Mouse (Mus musculus) cerebellum, postnatal 36 days (tissue): ENCODE data around the gene Calml3.
A peak's percentile ranks its signal among the peaks of the same experiment; 100 is the strongest.

Experiments
- DNase-seq, 2 experiments: peaks; one replicate each; pipeline ENCODE4 v3.0.0; 2021 to 2022; ENCODE audit warnings: mixed read lengths in 2 of 2

Gene Calml3

DNA sequence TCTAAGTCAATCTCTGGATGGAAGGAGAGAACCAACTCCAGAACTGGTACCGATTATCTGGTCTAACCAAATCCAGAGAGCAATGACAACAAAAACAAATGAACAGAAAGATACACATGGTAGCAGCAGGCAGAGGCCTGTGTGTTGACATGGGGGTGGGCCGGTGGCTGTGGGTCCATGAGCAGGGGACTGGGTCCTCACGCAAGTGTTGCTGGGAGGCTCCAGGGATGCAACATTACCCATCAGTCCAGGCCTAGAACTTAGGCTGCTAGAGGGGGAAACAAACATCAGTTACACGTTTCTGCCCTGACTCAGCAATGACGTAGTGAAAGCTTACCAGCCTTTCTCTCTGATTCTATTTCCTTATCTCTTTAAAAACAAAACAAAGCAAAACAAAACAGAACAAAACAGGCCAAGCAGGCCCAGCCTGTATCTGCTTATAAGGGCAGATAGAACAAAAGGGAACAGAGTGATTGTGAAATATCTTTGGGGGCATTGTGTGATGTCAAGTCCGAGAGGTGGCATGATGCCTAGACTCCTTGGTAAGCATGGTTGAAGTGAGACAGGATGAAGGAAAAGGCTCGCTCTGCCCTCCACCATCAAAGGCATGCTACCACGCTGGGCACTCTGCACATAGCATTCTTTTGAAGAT, 24.4 kb downstream of the Calml3 start:
- no peak for DNase-seq

DNA sequence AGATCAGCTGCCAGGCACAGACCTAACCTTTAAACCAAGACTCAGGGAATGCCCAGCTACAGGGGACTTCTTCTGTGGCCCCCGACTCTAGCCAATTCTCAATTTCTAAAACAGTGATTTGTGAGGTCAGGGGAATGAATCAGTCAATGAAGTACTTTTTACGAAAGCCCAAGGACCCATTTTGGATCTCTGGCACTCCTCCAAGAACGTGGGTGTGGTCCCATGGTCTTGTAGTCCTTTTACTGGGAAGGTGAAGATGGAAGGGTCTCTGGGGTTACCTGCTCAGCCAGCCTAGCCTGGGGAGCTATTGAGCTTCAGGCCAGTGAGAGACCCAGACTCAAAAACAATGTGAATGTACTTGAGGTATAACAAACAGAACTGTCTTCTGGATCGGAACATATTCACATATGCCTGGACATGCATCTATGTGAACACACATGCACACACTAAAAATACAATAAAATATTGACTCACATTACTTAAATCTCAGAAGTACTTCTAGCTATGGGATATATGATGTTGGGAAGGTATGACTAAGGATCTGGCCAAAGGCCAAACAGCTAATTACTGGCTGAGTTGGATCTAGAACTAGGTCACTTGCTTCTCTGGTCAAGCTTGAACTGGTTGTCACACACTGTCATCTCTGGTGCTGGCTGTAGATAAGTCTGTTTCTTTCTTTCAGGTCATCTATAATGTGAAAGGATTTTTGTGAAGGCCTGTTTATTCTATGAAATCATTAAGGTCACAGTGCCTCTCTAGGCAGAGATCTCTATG, 25.3 kb downstream of the Calml3 start:
- DNase-seq: peak; percentile 16 to 23

DNA sequence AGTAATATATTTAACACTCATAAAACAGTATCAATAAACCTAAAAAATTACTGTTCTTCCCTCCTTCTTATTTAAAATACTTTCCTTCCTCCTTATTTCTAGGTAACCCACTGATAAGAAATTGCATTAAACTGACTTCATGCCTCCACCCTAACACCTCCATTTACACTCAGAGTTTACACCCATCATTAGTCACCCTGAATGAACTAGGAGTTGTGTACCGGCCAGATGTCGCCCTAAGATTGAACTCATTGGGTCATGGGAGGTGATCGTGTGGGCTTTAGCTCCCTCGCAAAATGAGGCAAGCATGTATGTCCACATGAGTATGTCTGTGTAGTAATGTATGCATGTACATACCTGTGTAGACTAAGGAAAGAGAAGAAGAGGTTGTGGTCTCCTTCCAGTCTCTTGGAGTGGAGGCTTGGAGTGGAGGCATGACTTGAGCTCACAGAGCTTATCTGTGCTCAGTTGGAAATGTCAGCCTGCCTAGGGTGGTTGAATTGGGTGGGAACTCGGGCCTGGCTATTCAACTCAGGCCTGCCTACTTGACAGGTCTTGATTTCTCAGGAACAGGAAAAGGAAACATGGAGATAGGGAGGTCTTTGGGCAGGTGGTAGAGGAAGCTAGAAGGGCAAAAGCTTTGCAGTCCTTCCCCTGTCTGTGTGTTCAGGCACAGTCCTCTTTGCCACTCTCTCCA, 26.8 kb downstream of the Calml3 start:
- no peak for DNase-seq

- peak; percentile 58 to 60 for DNase-seq
Observed at GRCm38 (mm10) chr13:3776446-3776845, 27.7 kb downstream of the Calml3 start.

DNA sequence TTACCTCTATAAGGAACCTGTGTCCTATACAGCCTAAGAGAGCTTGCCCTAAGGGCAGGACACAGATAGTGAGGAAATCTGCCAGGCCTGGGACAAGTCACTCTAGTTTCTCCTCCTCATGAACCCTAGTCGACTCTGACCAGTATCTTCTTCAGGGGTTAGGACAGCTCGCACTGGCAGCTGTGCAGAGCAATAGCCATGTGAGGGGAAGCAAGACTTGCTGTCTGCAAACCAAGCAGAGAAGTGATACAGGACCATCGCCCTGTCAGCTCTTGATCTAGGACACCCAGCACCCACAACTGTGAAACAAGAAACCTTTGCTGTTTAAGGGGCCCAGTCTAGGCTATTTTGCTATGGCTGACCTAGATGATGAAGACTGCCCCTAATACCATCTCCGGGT, 29.1 kb downstream of the Calml3 start:
- no peak for DNase-seq

GRCm38 (mm10) chr13:3774280-3774679, 29.8 kb downstream of the Calml3 start:
- peak in 1 of 2 experiments; percentile 34 for DNase-seq

- no peak for DNase-seq
Observed at GRCm38 (mm10) chr13:3773149-3773688, 30.9 kb downstream of the Calml3 start.

DNA sequence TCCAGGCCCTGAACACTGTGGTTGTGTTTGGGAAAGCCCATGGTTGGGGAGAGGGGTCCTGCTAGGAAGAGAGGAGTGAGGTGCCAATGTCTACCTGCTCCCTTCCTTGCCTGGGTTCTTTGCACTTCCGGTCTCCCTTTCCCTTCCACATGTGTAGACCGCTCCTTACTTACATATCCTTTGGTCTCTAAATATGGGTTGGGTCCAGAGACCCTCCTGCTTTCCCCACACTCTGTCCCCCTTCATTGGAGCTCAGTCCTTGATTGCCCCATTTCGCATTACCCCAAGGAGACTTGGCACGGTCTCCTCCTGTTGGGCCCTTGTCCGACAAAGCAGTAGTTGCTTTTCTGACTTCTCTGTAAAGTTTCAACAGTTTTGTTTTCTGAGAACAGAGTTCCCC, 32.9 kb downstream of the Calml3 start:
- no peak for DNase-seq

GRCm38 (mm10) chr13:3770170-3771024, 33.7 kb downstream of the Calml3 start:
- peak in 1 of 2 experiments; percentile 17 for DNase-seq

DNA sequence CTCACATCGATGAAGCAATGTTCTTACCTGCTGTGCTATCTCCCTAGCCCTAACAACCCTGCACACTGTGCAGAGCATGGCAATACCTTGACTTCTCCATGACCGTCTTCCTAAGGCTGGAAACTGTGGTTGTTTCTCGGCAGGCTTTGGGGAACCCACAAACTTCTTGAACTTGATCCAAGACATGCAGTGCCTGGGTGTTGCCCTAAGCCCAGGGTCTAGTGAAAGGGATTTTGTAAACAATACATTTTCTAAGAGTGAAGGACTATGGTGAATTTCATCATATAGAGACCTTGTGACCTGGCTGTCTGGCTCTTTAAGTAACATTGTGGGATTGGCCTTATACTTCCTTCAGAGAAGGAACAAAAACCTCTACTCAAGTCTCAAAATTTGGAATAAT, 34.6 kb downstream of the Calml3 start:
- no peak for DNase-seq

GRCm38 (mm10) chr13:3768621-3769020, 35.5 kb downstream of the Calml3 start:
- DNase-seq: no peak

DNA sequence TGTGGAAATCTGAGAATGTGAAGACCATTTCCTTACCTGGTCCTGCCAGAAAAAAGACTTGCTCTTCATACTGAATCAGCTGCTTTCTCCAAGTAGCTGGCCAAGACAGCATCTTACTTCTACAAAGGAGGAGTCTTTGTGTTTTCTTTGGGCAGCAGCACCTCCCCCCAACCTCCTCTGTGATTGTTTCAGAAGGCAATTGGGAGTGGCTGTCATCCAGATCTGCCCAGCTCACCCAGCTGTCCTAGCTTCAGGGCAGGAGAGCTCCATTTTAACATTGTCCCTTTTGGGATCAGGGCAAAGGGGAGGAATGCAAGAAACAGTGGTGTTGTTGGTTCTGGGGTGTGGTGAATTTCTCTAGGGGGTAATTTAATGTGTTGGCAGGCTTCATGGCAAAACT, 37.0 kb downstream of the Calml3 start:
- DNase-seq: no peak

- DNase-seq: no peak
Observed at GRCm38 (mm10) chr13:3765781-3766180, 38.3 kb downstream of the Calml3 start.

- no peak for DNase-seq
Observed at GRCm38 (mm10) chr13:3761131-3761530, 43.0 kb downstream of the Calml3 start.

DNA sequence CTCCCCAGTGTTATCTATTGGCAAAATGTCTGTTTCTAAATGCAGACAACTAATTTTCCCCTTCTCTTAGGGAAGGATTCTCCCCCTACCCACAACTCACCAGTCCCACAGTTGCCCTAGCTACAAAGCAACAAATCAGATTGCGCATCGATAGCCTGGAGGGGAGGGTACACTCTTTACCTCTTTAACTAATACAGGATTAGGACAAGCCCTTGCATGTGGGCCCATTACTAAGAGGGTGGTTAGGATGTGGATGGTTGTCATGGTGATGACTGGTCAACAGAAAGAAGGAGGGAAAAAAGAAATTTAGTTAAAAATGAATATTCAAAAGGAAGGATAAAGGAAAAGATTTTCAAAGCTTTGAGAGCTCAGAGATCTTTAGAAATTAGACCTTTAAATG, 45.8 kb downstream of the Calml3 start:
- DNase-seq: no peak

DNA sequence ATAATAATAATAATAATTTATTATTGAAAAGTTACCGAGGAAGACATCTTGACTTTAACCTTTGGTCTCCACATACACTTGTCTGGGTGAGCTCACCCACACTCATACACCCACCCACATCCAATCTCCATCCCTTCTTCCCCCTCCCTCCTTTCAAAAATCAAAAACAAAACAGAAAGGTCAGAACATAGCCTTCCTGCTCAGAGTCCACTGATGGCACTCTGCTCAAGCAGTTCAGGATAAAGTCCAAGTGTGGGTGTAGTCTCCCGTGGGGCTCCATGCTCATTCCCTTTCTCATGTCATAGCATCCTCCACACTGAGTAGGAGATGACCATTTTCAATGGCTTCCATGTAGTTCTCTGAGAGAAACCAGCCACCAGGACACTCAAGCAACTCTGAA, 50.8 kb downstream of the Calml3 start:
- DNase-seq: no peak
